Mouse (Mus musculus): Measurements from ENCODE around the gene Ncan.

The Ncan gene

DNA sequence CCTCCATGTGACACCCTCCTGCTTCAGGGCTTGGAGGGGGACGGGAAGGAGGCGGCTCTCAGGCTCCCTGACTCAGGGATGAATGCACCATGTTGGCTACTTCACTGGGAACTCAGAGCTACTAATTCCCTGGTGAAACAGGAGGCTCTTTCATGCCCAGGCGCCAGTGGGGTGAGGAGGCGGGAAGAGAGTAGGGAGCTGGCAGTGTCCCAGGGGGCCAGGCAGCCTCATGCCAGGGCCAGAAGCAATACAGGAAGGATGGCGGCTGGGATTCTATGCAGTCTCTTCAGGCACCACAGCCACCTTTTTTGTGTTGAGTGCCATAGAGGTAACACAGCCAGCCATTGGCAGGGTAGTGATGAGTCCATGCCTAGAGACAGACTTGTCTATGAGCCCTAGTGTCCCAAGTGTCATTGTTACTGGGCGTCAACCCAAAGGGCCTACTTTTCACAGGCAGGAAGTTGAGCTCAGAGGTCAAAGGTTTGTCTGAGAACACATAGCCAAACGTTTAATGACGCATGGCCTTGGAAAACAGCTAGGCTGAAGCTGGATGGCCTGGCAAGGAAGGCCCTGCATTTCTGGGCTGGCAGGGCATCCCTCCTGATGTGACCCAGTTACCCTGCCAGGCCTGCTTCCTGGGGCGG lies 8.8 kb upstream of the Ncan start:
- peak; percentile 40 to 48 for DNase-seq (ENCODE audit: low spot score in 2 of 2)

DNA sequence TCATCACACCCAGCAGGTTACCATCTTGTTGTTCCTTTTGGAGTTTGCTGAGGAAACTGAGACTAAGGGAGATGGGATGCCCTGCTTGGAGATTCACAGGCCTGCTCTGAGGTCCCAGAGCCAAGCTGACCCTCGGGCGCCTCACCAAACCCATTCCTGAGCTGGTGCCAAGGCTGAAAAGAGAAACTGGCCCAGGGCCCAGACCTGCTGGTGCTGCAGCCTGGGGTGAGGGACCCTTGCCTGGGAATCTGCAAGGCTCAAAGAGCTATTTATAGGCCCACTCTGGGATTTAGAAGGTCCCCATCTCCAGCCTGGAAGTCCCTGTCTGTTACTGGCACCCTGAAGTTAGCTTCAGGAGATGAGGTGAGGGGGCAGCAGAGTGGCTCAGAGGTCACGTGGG lies 7.8 kb upstream of the Ncan start:
- DNase-seq (ENCODE audit: low spot score in 2 of 2), result peak in 1 of 2 experiments; percentile 42

DNA sequence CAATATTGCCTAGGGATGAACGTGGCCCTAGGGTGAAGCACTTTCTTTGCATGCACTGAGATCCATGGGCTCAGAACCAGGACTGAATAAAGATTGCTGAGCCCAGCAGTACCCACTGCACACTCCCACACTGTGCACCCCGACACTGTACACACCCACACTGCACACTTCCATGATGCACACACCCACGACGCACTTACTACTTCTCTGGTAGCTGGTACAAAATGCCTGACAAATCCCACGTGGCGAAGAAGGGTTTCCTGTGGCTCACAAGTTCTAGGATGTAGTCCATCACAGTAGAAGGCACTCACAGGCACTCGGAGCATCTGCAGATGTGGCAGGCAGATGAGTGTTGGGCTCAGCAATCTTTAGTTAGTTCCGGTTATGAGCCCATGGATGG lies 4.3 kb upstream of the Ncan start:
- no peak for DNase-seq (ENCODE audit: low spot score in 2 of 2)

DNA sequence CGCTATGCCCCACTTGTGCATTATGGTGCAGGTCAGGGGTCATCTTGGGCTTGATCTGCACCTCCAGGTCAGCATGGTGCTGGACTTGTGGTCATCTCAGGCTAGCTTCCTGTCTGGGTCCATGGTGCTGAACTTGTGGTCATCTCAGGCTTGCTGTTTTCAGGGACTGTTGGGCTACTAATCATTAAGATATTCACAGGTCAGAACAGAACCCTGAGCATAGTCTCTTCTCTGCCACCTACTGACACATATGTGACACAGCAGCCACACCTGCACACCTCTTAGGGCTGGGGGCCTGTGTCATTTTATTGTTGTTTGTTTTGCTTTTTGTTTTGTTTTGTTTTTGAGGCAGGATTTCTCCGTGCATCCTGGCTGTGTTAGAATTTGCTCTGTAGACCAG lies 2.2 kb upstream of the Ncan start:
- DNase-seq (ENCODE audit: low spot score in 2 of 2), result no peak

DNA sequence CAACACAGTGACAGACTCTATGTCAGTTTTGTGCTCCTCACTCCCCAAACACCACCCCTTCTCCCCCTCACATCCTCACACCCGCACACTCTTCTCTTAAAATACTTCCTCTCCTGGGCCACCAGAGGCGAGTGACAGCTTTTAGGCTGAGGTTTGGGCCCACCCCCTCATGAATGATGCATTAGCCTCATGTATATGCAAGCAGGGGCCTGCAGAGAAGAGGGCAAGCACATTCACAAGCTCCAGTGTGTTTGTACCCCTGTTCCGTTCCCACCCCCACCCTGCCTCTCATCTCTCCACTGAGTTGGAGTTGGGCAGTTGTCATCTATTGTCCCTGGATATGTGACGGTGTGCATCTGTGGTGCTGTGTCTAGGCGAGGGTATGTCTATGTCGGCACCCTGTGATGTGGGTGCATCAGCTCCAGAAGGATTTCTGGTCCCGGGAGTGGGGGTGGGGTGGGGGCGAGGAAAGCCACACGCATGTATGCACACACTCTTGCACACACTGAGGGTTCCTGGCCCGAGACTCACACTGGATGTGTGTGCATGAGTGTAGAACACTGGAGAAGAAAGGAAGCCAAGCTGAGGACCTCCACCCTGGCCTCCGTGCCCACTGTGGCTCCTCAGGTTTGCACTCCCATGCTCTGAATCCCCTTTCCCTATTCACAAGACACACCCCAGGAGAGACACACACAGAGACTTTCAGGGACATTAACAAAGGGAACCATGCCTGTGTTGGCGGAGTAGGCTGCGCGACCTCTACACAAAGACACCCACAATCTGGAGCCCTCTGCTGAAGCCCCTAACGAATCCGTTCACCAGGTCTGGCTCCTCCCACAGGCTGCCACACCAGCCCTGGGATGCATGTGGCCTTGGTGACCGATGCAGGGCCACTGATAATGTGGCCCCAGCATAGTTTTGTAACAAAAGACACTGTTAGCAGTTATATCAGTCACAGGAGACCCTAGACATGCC lies 1.7 kb downstream of the Ncan start:
- peak; percentile 33 to 63 for DNase-seq (ENCODE audit: low spot score in 2 of 2)

DNA sequence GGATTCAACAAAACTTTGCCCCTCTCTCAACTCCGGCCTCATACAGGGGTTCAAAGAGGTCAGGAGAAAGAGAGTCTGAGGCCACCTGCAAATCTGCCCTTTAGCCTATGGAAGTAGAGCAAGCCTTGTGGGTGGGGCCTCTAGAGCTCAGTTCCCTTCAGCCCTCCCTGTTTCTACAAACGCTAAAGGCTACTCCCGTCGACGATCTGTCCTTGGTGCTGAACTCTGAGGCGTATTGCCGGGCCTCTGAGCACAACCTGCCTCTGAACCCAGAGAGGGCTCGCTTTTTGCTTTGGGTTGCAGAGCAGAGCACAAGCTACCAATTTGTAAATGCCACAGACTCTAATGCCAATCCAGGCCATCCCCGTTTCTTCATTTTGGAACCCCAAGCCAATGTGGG lies 3.1 kb downstream of the Ncan start:
- DNase-seq (ENCODE audit: low spot score in 2 of 2), result no peak

DNA sequence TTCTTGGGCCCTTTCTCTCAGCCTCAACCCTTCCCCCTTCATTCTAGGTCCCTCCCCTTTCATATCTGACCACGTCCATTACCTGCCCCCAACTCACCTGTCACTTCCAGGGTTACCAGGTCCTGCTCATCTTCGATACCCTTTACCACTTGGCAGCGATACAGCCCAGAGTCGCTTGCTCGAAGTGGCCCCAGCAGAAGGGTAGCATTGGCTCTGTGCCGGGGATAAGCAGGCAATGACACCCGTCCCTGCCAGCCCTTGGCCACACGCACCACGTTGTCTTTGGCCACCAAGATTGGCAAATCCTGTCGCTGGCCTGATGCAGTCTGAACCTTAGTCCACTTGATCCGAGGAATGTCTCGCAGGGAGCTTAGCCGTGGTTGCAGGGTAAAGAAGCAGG lies 5.8 kb downstream of the Ncan start:
- DNase-seq (ENCODE audit: low spot score in 2 of 2), result no peak

DNA sequence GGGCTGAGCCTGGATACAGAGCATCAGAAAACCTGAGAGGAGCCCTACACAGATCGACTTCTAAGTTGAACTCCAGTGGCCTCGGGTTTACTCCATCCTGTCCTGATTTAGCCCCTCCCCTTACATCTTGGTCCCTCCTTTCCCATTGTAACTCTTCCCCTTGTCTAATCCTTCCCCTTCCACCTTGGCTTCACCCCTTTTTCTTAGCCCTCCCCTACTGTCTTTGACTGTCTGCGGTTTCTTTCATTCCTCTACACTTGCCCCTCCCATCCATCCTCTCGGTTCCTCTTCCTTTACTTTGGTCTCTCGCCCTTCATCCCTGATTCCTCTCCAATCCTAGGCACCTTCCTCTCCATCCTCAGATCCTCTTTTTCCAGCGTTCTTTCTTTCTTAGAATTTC lies 6.2 kb downstream of the Ncan start:
- no peak for DNase-seq (ENCODE audit: low spot score in 2 of 2)

DNA sequence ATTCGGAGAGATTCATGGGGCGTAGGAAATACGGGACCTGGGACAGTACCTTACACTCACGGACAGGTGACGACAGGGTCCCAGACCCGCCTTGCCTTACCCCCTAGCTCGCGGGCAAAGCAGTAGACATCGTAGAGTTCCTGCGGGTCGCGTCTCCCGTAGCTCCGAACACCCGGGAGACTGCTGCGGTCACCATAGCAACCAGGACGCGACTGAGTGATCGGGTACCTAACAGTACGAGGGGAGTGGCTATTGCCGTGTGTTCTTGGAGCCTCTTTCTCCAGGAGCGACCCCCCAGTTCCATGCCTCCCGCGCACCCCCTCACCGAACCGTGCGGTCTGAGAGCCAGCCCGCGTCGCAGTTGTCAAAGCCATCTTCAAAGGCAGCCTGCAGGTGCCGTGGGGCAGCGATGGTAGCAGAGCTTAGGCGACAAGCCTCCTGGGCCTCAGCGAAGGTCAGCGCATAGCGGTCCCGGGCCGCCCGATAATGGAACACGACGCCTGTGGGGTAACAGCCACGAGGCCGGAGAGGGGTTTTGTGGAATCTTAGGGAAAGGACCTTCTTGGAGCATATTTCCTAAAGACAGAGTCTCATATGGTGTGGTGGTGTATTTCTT lies 8.2 kb downstream of the Ncan start:
- DNase-seq (ENCODE audit: low spot score in 2 of 2), result no peak

DNA sequence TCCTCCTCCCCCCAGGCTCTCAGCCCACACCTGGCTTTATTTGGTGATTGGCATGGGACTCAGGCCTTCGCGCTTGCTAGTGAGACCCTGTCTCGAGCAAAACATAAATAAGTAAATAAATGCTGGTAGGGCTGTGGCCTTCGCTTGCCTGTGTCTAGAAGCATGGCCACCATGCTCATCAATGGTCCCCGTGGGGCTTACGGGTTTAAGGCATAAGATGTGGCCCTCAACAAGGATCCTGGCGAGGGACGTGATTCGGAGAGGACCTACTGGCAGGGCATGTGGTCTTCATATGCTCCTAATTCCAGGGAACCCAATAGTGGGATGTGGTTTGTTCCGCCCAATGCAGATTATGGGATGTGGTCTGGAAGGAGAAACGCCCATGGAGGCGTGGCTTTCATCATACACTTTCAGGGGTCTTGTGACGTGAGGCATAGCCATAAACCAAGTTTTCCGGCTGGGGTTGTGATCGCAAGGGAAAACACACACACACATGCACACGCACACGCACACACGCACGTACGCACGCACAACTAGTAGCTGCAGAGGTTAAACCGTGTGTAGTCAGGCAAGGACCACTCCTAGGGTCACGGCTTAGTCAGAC lies 9.4 kb downstream of the Ncan start:
- DNase-seq (ENCODE audit: low spot score in 2 of 2), result no peak

DNA sequence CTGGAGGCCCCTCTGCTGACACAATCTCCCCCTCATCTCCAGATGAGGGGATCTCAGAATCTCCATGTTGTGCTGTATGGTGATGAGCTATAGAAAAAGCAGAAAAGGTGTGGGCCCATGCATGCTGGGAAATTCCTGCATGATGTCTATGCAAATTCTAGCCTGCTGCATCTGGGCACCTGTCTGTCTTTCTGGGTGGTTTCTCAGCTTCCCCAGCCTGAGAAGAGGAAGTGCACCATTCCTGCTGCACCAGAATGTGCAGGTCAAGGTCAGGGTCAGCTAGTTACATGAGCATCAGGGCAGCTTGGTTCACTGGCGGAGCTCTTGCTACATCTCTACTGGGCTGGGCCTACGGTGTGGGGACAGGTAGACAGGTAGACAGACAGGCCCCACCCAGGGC lies 10.2 kb downstream of the Ncan start:
- no peak for DNase-seq (ENCODE audit: low spot score in 2 of 2)

DNA sequence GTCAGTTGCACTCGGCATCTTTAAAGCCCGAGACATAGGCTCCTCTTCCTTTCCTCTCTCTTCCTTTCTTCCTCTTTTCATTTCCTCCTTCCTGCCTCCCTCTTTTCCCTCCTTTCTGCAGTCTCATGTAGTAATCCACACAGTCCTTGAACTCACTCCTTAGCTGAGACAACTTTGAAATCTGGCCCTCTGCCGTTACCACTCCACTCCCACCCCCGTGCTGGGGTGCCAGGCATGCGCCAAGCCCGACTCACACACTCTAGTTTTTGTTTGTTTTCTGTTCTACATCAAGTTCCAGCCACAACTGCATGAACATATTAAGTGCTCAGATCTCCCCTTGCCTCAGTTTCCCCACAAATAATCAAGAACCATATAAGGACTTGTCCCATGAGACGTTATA lies 15.8 kb downstream of the Ncan start:
- no peak for DNase-seq (ENCODE audit: low spot score in 2 of 2)

DNA sequence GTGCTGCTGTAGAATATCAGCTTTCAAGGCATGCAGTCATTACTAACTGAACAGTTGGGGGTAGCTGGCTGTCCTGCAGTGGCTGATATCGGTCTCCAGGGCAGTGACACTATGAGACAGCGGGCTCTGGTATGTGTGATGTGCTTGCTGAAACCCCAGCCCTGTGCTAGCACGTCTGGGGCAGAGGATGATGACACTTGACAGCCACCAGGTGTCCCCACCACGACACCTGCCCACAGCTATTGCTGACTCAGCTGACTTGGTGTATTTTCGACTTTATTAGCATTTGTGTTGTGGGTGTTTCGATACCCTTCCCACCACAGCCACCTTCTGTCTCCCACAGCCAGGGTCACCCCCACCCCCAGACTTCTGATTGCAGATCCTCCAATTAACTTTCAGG lies 16.2 kb downstream of the Ncan start:
- no peak for DNase-seq (ENCODE audit: low spot score in 2 of 2)

DNA sequence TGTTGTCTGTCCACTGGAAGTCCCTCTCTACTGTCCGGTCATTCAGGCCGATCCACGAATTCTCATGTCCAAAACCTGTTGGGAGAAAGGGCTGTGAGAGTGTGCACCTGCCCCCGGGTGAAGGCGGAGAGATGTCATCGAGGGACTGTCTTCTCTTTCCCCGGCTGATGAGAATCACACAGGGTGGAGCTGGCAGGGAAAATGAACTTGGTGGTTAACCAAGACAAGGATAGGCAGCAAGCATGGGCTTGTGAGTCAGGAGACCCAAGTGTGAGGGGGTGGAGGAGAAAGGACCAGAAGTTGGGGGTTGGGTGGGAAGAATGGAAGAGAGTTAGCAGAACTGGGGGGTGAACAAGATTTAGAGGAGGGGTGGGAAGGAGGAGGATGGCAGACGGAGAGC lies 20.4 kb downstream of the Ncan start:
- DNase-seq (ENCODE audit: low spot score in 2 of 2), result no peak

DNA sequence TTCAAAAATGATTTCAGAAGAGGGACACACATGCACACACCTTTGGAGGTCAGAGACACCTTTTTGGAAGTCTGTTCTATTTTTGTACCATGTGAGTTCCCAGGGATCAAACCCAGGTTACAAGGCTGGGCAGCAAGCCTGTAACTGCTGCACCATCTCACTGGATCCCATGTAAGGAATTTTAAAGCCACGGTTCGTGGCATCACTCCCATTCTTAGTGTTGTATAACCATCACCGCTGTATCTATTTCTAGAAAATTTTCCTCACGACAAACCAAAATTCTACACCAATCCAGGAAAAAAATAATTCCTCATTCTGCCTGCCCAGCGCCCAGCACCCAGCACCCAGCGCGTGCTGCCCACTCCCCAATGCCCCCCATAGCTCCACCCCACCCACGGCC lies 21.4 kb downstream of the Ncan start:
- DNase-seq (ENCODE audit: low spot score in 2 of 2), result no peak

DNA sequence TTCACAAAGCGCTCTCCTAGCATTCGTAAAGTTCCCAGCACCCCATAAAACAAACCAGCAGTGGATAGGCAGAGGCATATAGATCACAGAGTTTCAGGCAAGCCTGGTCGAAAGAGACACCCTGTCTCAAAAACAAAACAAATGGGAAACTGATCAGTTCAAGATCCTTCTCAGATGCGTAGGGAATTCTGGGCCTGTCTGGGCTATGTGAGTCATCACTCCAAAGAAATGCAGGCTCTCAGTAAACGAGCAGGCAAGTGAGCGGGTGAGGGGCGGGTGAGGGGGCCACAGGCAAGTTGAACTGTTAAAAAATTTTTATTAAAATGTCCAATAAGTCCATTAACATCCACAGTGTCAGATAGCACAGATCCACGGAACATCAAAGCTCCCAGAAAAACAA lies 27.9 kb downstream of the Ncan start:
- DNase-seq (ENCODE audit: low spot score in 2 of 2), result no peak

DNA sequence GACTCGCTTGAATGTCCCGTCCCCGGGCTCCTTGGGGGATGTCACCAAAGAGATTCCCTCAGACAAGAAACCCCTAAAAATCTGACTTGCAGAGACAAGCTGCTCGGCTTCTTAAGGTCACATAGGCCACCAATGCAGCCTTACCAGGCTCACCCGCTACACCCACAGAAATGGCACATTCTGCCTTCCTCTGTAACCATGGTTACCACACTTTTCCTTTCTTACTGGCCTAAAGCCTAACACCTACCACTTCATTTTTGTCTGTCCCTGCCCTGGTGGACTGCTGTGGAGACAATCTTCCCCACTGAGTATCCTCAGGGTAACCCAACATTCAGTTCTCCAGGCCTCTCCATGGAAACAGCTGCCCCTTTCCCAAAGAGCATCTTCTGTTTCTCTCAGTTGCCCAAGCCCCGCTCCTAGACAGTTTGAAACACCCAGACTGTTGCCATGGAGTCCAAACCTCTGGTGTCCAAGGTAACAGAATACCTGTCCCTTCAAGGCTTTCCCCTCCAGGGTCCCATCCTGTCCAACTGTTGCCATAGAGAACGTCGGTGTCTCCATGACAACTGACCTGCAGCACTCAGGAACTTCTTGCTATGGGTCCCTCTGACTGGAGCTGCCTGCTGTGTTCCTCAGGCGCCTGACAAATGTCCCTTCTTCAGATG lies 31.2 kb downstream of the Ncan start:
- DNase-seq (ENCODE audit: low spot score in 2 of 2), result no peak

DNA sequence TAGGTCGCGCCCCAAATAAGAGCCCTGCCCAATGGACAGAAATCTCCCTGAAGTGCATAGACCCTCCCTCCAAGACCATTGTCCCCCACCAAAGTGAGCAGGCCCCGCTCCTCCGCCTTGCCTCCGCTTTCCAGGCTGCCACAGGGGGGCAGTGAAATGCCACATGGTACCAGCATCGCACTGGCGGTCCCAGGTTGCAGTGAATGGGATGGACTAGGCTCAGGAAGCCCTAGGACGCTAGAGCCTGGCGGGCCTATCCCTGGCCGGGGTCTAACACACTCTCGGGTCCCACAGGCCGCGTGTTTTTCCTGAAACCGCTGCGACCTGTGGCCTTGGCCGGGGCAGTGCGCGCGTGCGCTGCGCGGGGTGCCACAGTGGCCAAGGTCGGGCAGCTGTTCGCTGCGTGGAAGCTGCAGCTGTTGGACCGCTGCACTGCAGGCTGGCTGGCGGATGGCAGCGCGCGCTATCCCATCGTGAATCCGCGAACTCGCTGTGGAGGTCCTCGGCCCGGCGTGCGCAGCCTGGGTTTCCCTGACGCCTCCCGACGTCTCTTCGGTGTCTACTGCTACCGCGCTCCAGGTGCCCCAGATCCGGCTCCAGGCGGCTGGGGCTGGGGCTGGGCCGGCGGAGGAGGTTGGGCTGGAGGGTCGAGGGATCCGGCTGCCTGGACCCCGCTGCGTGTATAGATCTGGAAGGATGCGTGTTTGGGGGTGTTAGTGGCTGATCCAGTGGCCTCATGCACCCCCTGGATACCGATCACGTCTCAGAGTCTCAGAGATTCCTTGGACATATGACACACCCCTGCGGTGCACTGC lies 32.6 kb downstream of the Ncan start:
- DNase-seq (ENCODE audit: low spot score in 2 of 2), result peak; percentile 53 to 58

DNA sequence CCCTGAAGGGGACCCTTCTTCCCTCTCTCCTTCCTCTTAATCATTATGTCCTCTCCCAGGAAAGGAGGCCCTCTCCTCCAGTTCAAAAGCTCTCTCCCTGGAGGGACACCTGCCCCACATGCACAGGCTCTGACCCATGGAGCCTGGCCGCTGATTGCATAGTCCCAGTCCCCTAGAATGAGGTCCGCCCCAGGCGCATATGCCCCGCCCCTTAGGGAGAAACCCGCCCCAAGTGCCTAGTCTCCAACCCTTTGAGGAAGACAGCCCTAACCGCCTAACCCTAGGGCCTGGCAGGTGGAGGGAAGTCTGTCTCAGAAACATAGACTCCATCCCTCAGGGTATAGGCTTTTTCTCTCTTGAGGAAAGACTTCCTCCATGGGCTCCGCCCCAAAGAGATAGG lies 33.4 kb downstream of the Ncan start:
- no peak for DNase-seq (ENCODE audit: low spot score in 2 of 2)

DNA sequence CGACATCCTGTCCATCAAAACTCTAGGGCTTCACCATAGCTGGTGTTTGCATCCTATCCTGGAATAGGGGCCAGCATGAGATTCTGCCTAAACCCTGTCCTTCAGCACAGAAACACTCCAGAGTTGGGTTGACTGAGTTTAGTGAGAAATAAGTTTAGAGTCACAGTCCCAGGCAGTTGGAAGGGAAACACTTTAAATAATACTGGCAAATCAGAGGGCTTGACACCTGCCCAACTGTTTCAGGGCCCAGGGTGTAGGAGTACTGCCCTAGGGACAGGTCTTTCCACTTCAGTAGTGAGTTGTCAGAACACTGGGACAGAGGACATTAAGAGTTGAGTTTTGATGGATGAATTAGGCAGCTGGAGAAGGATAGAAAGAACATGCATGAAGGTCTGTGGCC lies 34.5 kb downstream of the Ncan start:
- no peak for DNase-seq (ENCODE audit: low spot score in 2 of 2)

Data from frontal cortex, postnatal 25 days (tissue).